In the genomic region with DNA sequence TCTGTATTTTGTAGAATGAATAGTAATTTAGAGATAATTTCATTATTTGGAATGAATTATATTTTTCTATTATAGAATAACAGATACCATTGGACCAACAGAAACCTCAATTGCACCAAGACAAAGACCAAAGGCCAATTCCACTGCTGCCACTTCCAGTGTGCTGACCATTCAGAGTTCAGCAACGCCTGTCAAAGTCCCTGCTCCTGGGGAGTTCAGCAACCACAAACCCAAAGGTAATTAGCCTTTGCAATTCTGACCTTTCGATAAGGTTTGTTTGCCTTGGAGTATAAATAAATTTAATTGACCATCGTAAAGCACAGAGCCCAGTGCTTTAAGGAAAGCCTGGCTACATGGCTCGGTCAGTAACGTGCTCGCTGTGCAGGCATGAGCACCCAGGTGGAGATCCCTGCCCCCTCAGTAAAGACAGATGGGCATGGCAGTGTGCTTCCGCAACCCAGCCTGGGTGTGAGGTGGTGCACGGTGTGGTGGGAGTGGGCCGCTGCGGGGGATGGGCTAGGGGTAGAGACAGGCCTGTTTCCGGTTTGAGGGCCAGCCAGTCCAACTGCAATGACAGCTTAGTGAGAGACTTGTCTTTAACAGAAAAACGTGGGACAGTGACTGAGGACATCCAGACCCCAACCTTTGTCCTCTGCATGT, we compare ENCODE assay signal across 23 mouse cellular contexts. TPM values are rescaled to one million over a fixed set of nuclear protein-coding genes. Genes with fewer than 3 reads are reported as not detected.
DNase-seq lines count a peak whose midpoint lies in the region; ATAC-seq and TF ChIP-seq lines count a peak whose summit lies in the region.
"Had no signal": no experiment of that assay in that cellular context is flagged by ENCODE, and none has a peak within 500 bp of the region (broad histone marks: within the 10 kb centered on the region; RNA-seq: fewer than 3 reads in every experiment).

No protein-coding gene starts in this region.

- intact Hi-C loops in left cerebral cortex, postnatal 4 days (cut with DNase I), result loop anchor here (10.0 kb wide), 1 partner anchor 202 kb away; no protein-coding TSS in a partner anchor

- peaks cover 98% of the 10 kb centered on the region for H3K36me3 ChIP-seq in megakaryocyte, embryonic 14.5 days (replicated peaks; ENCODE audit: low read length)
- H3K36me3 ChIP-seq in intestine, embryonic 15.5 days, result 0 out of 2 replicates have a peak, but pooled peaks cover 7% of the 10 kb centered on the region
- H3K36me3 ChIP-seq in kidney, postnatal 0 days (ENCODE audit: insufficient read depth, low read length), result peaks cover 17% of the 10 kb centered on the region

- peak overlapping the region; percentile 56; the same call in 1 of the 2 replicates for H3K27ac ChIP-seq in intestine, embryonic 15.5 days
- H3K27ac ChIP-seq in kidney, postnatal 0 days, result no peak overlapping the region
- H3K27ac ChIP-seq: forebrain, embryonic 15.5 days; heart, embryonic 10.5 days; hindbrain, embryonic 10.5 days; limb, embryonic 15.5 days had no signal

- no peak for TF ChIP-seq CTCF in kidney, postnatal 0 days (IDR thresholded peaks at IDR 0.05; ENCODE audit: low read depth)

- no peaks in the 10 kb centered on the region for H3K9me3 ChIP-seq in megakaryocyte, embryonic 14.5 days
- H3K9me3 ChIP-seq in intestine, embryonic 15.5 days, result no peaks in the 10 kb centered on the region
- H3K9me3 ChIP-seq in kidney, postnatal 0 days (replicated peaks; ENCODE audit: low read length), result no peaks in the 10 kb centered on the region
- H3K9me3 ChIP-seq: forebrain, embryonic 15.5 days; heart, embryonic 10.5 days; hindbrain, embryonic 10.5 days; limb, embryonic 15.5 days had no signal

- no peak overlapping the region for H3K4me2 ChIP-seq in intestine, embryonic 15.5 days (replicated peaks)
- no peak overlapping the region for H3K4me2 ChIP-seq in kidney, postnatal 0 days (ENCODE audit: low read length)
- H3K4me2 ChIP-seq: forebrain, embryonic 15.5 days; limb, embryonic 15.5 days had no signal

- ATAC-seq in megakaryocyte, adult 5-6 weeks (ENCODE audit: poor library complexity, severe bottlenecking), result no peak
- peak; percentile 88 for ATAC-seq in intestine, embryonic 15.5 days
- peak; percentile 57; the same call in 1 of the 2 replicates for ATAC-seq in kidney, postnatal 0 days (replicated peaks; ENCODE audit: low FRiP score, low read depth)
- ATAC-seq: forebrain, embryonic 15.5 days had no signal

- H3K27me3 ChIP-seq in megakaryocyte, embryonic 14.5 days (replicated peaks), result no peaks in the 10 kb centered on the region
- no peaks in the 10 kb centered on the region for H3K27me3 ChIP-seq in intestine, embryonic 15.5 days (replicated peaks)
- H3K27me3 ChIP-seq in kidney, postnatal 0 days (ENCODE audit: insufficient read depth, low read length), result no peaks in the 10 kb centered on the region
- H3K27me3 ChIP-seq: CH12.LX; forebrain, embryonic 15.5 days; limb, embryonic 15.5 days had no signal

- peak overlapping the region; percentile 64 for H3K4me3 ChIP-seq in megakaryocyte, embryonic 14.5 days (replicated peaks)
- H3K4me3 ChIP-seq in intestine, embryonic 15.5 days (replicated peaks), result no peak overlapping the region
- H3K4me3 ChIP-seq in kidney, postnatal 0 days (replicated peaks; ENCODE audit: low read depth, low read length), result no peak overlapping the region
- H3K4me3 ChIP-seq: forebrain, embryonic 15.5 days; heart, embryonic 10.5 days; hindbrain, embryonic 10.5 days; limb, embryonic 15.5 days had no signal

- H3K9ac ChIP-seq in intestine, embryonic 15.5 days, result no peak overlapping the region
- H3K9ac ChIP-seq in kidney, postnatal 0 days (ENCODE audit: low read depth, low read length), result no peak overlapping the region
- H3K9ac ChIP-seq: forebrain, embryonic 15.5 days; limb, embryonic 15.5 days had no signal

- H3K4me1 ChIP-seq in megakaryocyte, embryonic 14.5 days, result peaks cover 76% of the 10 kb centered on the region
- no peaks in the 10 kb centered on the region for H3K4me1 ChIP-seq in intestine, embryonic 15.5 days (replicated peaks)
- no peaks in the 10 kb centered on the region for H3K4me1 ChIP-seq in kidney, postnatal 0 days (replicated peaks; ENCODE audit: insufficient read depth, low read length)
- H3K4me1 ChIP-seq: forebrain, embryonic 15.5 days; hindbrain, embryonic 10.5 days; limb, embryonic 15.5 days had no signal

- 38% methylated on average over 12 of the region's 12 CpGs for WGBS in intestine, embryonic 15.5 days
- WGBS in kidney, postnatal 0 days, result 35% methylated on average over 12 of the region's 12 CpGs

- DNase-seq in kidney, adult 11 months, result peak; percentile 24
- DNase-seq in kidney, postnatal 14 days, result no peak
- no peak for DNase-seq in kidney, postnatal 0 days (ENCODE audit: low spot score)
- no peak for DNase-seq in thymus, postnatal 10 days (ENCODE audit: low spot score in 2 of 2)
- no peak for DNase-seq in left cerebral cortex, postnatal 4 days
- DNase-seq: adrenal gland, postnatal 36 days; cerebellum, adult 11-12 months; cerebellum, postnatal 25 days; embryo, embryonic 11 days; gastrocnemius, postnatal 36 days; lung, adult 2 months; lung, postnatal 36 days; retina, postnatal 1 day; right cerebral cortex, postnatal 4 days; thymus, postnatal 25 days had no signal

RNA-seq across cellular contexts. Expression of a gene that starts 54.5 kb away (rescaled TPM):
- 0.11 TPM in 1 of 2 replicates, not detected in the other for polyA plus RNA-seq in megakaryocyte, embryonic 14.5 days (2012; ENCODE audit: insufficient read depth, low replicate concordance)
- 8.7 and 10.3 TPM in 2 replicates for total RNA-seq in megakaryocyte, adult 5-6 weeks (2015)
- total RNA-seq in megakaryocyte, adult 5-6 weeks (2017), result 5.8 and 7.4 TPM in 2 replicates
- polyA plus RNA-seq in intestine, embryonic 15.5 days (2015; fragmentation: Nextera tagmentation; extraction: Ambion mirVana), result 2.3 and 2.4 TPM in 2 replicates
- polyA plus RNA-seq in kidney, postnatal 0 days (2015; fragmentation: Nextera tagmentation; extraction: Ambion mirVana), result 3.2 and 3.3 TPM in 2 replicates
- 10 to 100 TPM; 40.4 to 43.8 TPM for total RNA-seq in left cerebral cortex, postnatal 4 days (2021)

RNA-seq across cellular contexts. Expression of a gene that starts 59.4 kb away (rescaled TPM):
- 11.6 and 15.5 TPM in 2 replicates for polyA plus RNA-seq in megakaryocyte, embryonic 14.5 days (2012; ENCODE audit: insufficient read depth, low replicate concordance)
- 67.8 and 74.8 TPM in 2 replicates for total RNA-seq in megakaryocyte, adult 5-6 weeks (2015)
- total RNA-seq in megakaryocyte, adult 5-6 weeks (2017), result 33.7 and 43.9 TPM in 2 replicates
- polyA plus RNA-seq in intestine, embryonic 15.5 days (2015; fragmentation: Nextera tagmentation; extraction: Ambion mirVana), result 19.2 and 20.3 TPM in 2 replicates
- 11.3 and 11.9 TPM in 2 replicates for polyA plus RNA-seq in kidney, postnatal 0 days (2015; fragmentation: Nextera tagmentation; extraction: Ambion mirVana)
- total RNA-seq in left cerebral cortex, postnatal 4 days (2021), result 10 to 100 TPM; 14.3 to 16.1 TPM
